Mouse (Mus musculus) brain, adult 2 months (tissue): ENCODE data around the gene Zic4.

Source experiments
- DNase-seq: peaks from one replicate; pipeline ENCODE4 v3.0.0; 2011; ENCODE audit warnings: low read depth, low spot score

Zic4 gene

GRCm38 (mm10) chr9:91400482-91401093 lies 38.4 kb downstream of the Zic4 start:
- no peak for DNase-seq

- DNase-seq: no peak
Measured at GRCm38 (mm10) chr9:91401471-91401870, 39.3 kb downstream of the Zic4 start.

- no peak for DNase-seq
Measured at GRCm38 (mm10) chr9:91404229-91404628, 42.0 kb downstream of the Zic4 start.

- peak; percentile 29 for DNase-seq
Measured at GRCm38 (mm10) chr9:91404905-91405752, 42.9 kb downstream of the Zic4 start.

- DNase-seq: peak; percentile 51
Measured at GRCm38 (mm10) chr9:91405753-91406178, 43.6 kb downstream of the Zic4 start.

- DNase-seq: no peak
Measured at GRCm38 (mm10) chr9:91406258-91406763, 44.1 kb downstream of the Zic4 start.

GRCm38 (mm10) chr9:91409771-91410170 lies 47.6 kb downstream of the Zic4 start:
- DNase-seq: no peak

GRCm38 (mm10) chr9:91414007-91414661 lies 51.9 kb downstream of the Zic4 start:
- DNase-seq: no peak

- DNase-seq: peak; percentile 7
Measured at GRCm38 (mm10) chr9:91420441-91420840, 58.2 kb downstream of the Zic4 start.
